Mouse (Mus musculus): Measurements from ENCODE around the gene Tub.

DNA sequence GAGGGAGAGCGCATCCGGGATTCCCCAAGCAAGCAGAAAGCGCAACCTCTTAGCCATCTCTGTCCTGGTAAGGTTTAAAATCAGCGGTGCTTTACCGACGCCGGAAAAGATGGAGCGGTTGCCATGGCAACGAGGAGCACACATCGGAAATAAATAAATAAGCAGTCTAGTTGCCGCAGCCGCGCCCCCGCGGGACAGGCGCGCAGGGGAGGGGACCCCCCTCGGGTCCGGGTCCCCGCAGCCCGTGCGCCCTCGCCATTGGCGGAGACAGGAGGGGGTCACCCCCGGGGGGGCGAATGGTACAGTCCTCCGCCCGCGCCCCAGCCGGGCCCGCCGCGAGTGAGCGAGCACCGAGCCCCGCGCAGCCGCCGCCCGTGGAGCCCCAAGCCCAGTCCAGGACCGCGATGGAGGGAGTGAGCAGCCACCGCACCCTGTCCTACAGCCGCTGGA is at the start of gene Tub:
- TF ChIP-seq POLR2A (IDR thresholded peaks at IDR 0.05; ENCODE audit: low read depth, low read length) = no peak
- TF ChIP-seq CTCF (IDR thresholded peaks at IDR 0.05; ENCODE audit: extremely low read depth, insufficient read length, insufficient replicate concordance, low read depth, low read length) = no peak

All from small intestine, adult 2 months (tissue).